Mouse (Mus musculus): ENCODE results near the gene Myo6.

DNA sequence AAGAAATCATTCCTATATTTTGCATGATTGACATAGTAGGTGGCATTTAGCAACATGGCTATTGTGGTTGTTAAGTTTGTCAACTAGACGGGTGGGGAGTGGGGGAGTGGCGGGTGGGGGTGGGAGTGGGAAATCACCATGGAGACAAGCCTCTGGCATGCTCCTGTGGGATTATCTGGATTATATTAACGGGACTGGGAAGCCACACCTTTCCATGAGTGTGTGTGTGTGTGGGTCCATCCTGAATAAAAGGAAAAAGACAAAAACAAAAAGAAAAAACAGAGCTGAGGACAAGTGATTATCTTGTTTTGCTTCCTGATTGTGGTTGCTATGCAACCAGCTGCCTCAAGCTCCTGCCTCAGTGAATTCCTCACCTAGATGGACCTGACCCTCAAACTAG, 20.9 kb downstream of the Myo6 start:
- no peak for TF ChIP-seq CTCF (IDR thresholded peaks at IDR 0.05; ENCODE audit: extremely low read depth, insufficient read length, insufficient replicate concordance, low read depth, low read length)
- TF ChIP-seq POLR2A (IDR thresholded peaks at IDR 0.05; ENCODE audit: low read depth, low read length), result no peak
